Mouse (Mus musculus) kidney, adult 9 months (tissue): Measurements from ENCODE around the gene Uvrag.
A peak's percentile ranks its signal among the peaks of the same experiment; 100 is the strongest.

ENCODE experiments used
- DNase-seq: peaks from one replicate; pipeline ENCODE4 v3.0.0; 2022

The Uvrag gene

GRCm38 (mm10) chr7:99140984-99141918, at the start of gene Uvrag:
TSS of gene Uvrag (minus strand) at chr7:99141141.
- peak; percentile 100 for DNase-seq

- DNase-seq, result no peak
Measured at GRCm38 (mm10) chr7:99189885-99190284, 48.9 kb upstream of the Uvrag start.

- no peak for DNase-seq
Measured at GRCm38 (mm10) chr7:99188630-99189029, 47.7 kb upstream of the Uvrag start.

GRCm38 (mm10) chr7:99187451-99187850, 46.5 kb upstream of the Uvrag start:
- DNase-seq, result no peak

- DNase-seq, result no peak
Measured at GRCm38 (mm10) chr7:99185405-99185804, 44.5 kb upstream of the Uvrag start.

- no peak for DNase-seq
Measured at GRCm38 (mm10) chr7:99183751-99184150, 42.8 kb upstream of the Uvrag start.

GRCm38 (mm10) chr7:99182432-99183172, 41.7 kb upstream of the Uvrag start, which contains the start of gene Dgat2:
TSS of gene Dgat2 (minus strand) at chr7:99182719.
- peak; percentile 95 for DNase-seq

GRCm38 (mm10) chr7:99181619-99182431, 40.9 kb upstream of the Uvrag start:
- DNase-seq, result peak; percentile 76

- no peak for DNase-seq
Measured at GRCm38 (mm10) chr7:99180162-99180561, 39.2 kb upstream of the Uvrag start.

GRCm38 (mm10) chr7:99179271-99179670, 38.3 kb upstream of the Uvrag start:
- no peak for DNase-seq

- DNase-seq, result no peak
Measured at GRCm38 (mm10) chr7:99177386-99177785, 36.4 kb upstream of the Uvrag start.

- DNase-seq, result no peak
Measured at GRCm38 (mm10) chr7:99175666-99176065, 34.7 kb upstream of the Uvrag start.

GRCm38 (mm10) chr7:99175118-99175517, 34.2 kb upstream of the Uvrag start:
- DNase-seq, result no peak

GRCm38 (mm10) chr7:99174006-99174405, 33.1 kb upstream of the Uvrag start:
- no peak for DNase-seq

GRCm38 (mm10) chr7:99172898-99173297, 32.0 kb upstream of the Uvrag start:
- DNase-seq, result no peak

- no peak for DNase-seq
Measured at GRCm38 (mm10) chr7:99171730-99172463, 31.0 kb upstream of the Uvrag start.

GRCm38 (mm10) chr7:99170519-99170918, 29.6 kb upstream of the Uvrag start:
- DNase-seq, result peak; percentile 51

GRCm38 (mm10) chr7:99169717-99170403, 28.9 kb upstream of the Uvrag start:
- peak; percentile 88 for DNase-seq

- DNase-seq, result no peak
Measured at GRCm38 (mm10) chr7:99168756-99169155, 27.8 kb upstream of the Uvrag start.

GRCm38 (mm10) chr7:99167939-99168338, 27.0 kb upstream of the Uvrag start:
- DNase-seq, result peak; percentile 96

- DNase-seq, result no peak
Measured at GRCm38 (mm10) chr7:99166159-99166558, 25.2 kb upstream of the Uvrag start.
